Mouse (Mus musculus) regulatory T cell (primary cell): ENCODE measurements around the gene Proser1.

Experiments
- in situ Hi-C: fragments of 300-600 bp; cut with MboI, MseI; formaldehyde crosslinking; loops from one replicate; pipeline ENCODE4 v1.15.1; 2025; ENCODE audit warnings: high pct_unique_total_duplicates

Proser1 gene

GRCm38 (mm10) chr3:53464146-53464698, 756 bp downstream of the Proser1 start:
- in situ Hi-C loops: loop anchor here (10.0 to 25.0 kb wide), 2 partner anchors 401 to 602 kb away; partner anchors contain the start of gene Ufm1

DNA sequence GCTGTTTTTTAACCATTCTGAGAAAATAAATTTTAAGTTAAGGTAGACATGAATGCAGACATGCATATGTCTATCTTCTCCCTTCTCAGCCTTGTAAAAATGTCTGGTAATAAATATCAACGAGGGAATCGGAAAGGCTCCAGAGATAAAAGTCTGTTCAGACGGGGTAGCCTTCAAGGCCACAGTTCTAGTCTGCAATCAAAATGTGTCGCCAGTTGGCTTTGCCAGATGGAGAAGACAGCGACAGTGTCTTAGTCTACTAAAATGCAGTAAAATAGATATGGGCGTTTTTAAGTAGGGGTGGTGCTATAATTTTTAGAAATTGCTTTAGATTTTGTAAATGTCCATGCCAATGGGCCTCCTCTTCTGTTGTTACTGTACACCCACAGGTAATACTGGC, 1.9 kb downstream of the Proser1 start:
- in situ Hi-C loops: loop anchor here (10.0 to 25.0 kb wide), 2 partner anchors 399 to 603 kb away; partner anchors contain the start of gene Ufm1

DNA sequence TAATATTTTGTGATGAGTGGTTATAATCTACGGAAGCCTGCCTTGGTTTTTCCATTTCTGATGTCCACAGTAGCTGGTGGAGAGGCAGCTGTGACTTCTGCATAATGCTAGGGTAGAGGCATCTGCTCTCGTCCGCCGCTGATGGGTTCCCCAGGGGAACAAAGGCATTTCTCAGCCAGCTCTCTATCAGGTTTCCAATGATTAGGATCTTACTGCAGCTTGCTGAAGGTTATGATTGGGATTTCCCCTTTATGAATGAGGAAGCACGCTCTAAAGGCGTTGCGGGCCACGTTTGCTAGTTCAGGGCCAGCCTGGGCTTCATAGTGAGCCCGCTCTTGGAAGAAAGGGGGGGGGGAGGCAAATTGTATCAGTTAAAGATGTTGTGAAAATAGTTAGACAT, 3.0 kb downstream of the Proser1 start:
- in situ Hi-C loops: loop anchor here (10.0 to 25.0 kb wide), 2 partner anchors 398 to 604 kb away; partner anchors contain the start of gene Ufm1

DNA sequence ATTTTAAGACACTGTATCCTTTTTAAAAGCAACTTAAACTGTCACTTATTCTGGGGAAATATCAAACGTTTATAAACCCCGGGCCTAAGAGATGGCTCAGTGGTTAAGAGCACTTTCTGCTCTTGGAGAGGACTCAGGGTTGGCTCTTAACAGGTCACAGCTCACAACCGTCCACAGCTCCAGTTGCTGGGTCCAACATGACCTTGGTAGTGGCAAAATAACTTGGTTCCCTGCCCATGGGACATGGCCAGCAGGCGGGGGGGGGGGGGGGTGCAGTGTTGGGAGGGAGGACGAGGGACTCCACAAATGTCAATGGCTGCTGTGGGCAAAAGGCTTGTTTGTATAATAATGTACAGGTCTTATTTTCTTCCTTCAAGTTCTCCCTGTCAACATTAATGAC, 3.9 kb downstream of the Proser1 start:
- in situ Hi-C loops: loop anchor here (10.0 to 25.0 kb wide), 2 partner anchors 397 to 605 kb away; partner anchors contain the start of gene Ufm1

DNA sequence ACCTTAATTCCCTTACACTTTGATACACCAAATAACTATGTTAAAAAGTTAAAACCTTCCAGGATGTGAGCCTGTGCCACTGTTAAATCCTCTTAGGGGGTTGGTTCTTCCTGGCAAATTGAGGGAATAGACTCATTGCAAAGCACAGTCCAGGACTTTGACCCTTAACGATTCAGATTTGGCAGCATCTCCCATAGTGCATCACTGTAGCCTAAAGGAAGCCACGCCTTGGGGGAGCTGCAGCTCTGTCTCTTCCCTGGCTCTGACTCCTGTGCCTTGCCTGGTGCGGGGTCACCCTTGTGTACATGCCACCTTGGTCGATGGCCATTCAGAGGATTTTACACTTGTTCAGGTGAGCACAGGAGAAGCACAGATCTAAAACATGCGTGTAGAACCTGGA, 6.2 kb downstream of the Proser1 start:
- in situ Hi-C loops: loop anchor here (10.0 to 25.0 kb wide), 2 partner anchors 395 to 607 kb away; partner anchors contain the start of gene Ufm1

DNA sequence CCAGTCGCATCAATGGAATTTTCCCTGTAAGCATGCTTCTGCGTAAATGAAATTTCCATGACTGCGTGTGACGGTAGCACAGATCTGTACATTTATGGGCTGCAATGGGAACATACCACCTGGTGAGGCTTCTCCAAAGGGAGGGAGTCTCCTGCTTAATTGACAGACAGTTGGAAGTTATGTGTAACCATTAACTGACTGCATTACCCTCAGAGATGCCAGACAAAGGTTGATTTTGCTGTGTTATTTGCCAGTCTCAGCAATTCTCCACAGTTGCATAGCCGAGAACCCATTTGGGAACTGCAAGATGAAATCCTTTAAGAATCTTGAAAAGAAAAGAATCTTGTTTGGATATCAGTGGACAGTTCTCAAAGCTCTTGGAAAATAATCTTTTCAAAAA, 8.6 kb downstream of the Proser1 start:
- in situ Hi-C loops: loop anchor here (25.0 kb wide), 1 partner anchor 610 kb away; no protein-coding TSS in a partner anchor

GRCm38 (mm10) chr3:53474179-53474578, 10.7 kb downstream of the Proser1 start:
- in situ Hi-C loops: loop anchor here (25.0 kb wide), 1 partner anchor 612 kb away; no protein-coding TSS in a partner anchor

- in situ Hi-C loops: no loop called here
Observed at GRCm38 (mm10) chr3:53475889-53476288, 12.4 kb downstream of the Proser1 start.

DNA sequence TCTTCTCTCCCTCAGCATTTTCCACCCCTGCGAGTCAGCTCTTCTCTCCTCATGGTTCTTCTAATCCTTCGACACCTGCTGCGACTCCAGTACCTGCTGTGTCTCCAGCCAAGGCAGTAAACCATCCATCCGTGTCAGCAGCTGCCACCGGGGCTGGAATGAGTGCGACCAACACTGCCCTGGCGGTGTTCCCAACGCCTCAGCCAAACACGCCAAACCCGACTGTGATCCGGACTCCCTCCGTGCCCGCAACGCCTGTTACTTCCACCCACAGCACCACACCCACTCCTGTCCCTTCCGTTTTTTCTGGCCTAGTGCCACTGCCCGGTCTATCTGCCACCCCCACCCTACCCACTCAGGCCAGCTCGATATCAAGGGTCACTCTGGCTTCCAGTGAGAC, 14.0 kb downstream of the Proser1 start:
- in situ Hi-C loops: no loop called here

- in situ Hi-C loops: no loop called here
Observed at GRCm38 (mm10) chr3:53478419-53479046, 15.1 kb downstream of the Proser1 start.

GRCm38 (mm10) chr3:53483414-53484059, 20.1 kb downstream of the Proser1 start:
- in situ Hi-C loops: loop anchor here (10.0 kb wide), 1 partner anchor 1221 kb away; no protein-coding TSS in a partner anchor

- in situ Hi-C loops: loop anchor here (10.0 kb wide), 1 partner anchor 1218 kb away; no protein-coding TSS in a partner anchor
Observed at GRCm38 (mm10) chr3:53486561-53486960, 23.1 kb downstream of the Proser1 start.

- in situ Hi-C loops: loop anchor here (10.0 kb wide), 1 partner anchor 1218 kb away; no protein-coding TSS in a partner anchor
Observed at GRCm38 (mm10) chr3:53486996-53487576, 23.6 kb downstream of the Proser1 start.

GRCm38 (mm10) chr3:53488353-53488752, 24.9 kb downstream of the Proser1 start, which contains the start of gene Stoml3:
Gene Stoml3 (plus strand): TSS chr3:53488653.
- in situ Hi-C loops: loop anchor here (10.0 kb wide), 1 partner anchor 1216 kb away; no protein-coding TSS in a partner anchor

DNA sequence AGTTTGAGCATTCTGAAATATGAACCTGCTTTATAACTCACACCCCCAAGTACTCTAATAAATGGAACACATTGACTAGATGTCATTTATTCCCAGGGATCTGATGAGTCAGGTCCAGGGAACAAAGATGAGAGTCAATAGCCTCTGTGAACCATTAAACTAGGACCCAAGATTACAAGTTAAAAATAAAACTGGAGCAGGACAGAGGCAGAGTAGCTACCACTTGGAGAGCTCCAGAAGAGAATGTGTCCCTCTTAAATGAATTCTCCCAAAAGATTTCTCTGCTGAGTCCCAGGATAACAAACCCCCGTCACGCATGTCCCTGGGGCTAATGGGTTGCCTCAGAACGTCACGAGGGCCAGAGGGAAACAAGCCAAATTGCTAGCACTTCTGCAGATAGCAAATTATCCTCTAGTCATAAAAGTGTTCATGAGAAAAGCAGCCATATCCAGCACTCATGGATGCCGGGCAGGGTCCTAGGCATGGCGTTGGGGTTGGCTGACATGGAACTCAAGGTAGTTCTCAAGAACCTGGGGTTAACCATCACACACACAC, 35.0 kb downstream of the Proser1 start:
- in situ Hi-C loops: no loop called here

DNA sequence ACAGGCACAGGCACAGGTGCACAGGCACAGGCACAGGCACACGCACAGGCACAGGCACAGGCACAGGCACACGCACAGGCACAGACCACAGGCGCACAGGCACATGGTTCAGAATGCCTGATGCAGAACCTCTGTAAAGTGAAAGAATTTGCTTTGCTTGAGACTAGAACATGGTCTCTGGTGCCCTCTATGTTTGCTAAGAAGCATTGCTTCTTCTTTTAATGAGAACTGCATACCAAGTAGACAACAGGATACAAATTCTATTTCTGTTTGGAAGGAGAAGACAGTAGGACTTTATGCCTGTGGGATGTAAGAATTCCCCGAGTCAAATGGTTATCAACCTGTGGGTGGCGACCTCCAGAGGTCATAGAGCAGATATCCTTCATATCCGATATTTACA, 39.0 kb downstream of the Proser1 start:
- in situ Hi-C loops: no loop called here

DNA sequence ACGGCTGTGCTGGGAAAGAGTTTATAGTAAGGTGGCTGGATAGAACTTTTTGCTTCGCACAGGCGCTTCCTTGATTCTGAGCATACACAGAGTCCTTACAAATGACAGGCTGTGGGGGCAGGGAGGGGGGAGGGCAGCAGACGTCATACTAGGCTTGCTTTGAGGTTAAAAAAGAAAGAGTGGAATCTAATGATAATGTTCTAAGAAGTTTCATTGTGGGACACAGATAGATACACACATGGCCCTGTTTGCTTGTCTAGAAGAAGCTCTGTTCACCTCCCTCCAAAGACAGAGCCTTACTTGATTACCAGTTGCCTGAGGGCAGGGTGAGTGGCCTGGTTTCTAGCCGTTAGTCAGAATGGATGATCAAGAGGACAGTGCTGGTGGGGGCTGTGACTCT, 49.6 kb downstream of the Proser1 start:
- in situ Hi-C loops: no loop called here

GRCm38 (mm10) chr3:53514221-53515065, 51.0 kb downstream of the Proser1 start:
- in situ Hi-C loops: no loop called here

DNA sequence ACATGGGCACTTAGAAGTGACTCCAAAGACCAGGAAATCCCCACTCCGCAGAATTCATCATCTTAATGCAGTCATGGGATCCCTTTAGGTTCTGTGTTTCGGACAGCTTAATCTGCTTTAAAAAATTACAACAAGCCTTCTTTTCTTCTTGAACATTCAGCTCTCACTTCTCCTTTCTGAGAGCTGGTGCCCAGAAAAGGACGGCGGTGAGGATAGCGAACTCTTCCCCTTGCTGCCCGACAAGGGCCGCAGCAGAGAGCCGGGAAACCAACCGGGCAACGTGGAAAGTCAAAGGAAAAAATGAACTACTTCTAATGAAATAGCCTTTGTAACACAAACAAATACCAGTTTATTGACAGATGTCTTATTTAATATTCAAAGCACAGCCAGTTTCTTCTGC, 59.3 kb downstream of the Proser1 start:
- in situ Hi-C loops: no loop called here

DNA sequence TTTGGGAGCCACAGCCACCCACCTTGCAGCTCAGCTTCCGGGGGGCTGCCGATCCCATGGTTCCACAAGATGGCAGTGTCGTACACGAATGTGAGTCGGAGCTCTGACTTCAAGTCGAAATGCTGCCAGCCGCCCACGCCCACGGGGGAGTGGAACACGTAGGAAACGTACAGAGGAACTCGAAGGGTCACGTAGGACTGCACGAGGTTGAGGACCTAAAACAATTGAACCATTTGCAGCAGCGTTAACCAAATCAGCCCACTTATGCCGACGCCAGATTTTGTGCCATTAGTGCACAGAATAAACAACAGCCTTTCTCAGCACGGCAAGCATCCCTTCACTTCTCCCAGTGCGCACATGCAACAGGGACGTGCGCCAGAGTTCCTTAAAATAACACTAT, 62.3 kb downstream of the Proser1 start:
- in situ Hi-C loops: no loop called here

- in situ Hi-C loops: no loop called here
Observed at GRCm38 (mm10) chr3:53530305-53530704, 66.8 kb downstream of the Proser1 start.
